In genomic region chr7:30551445-30552101, GRCm38 (mm10) we compare ENCODE assay signal across 8 mouse cellular contexts. TPM values are rescaled to one million over a fixed set of nuclear protein-coding genes. Genes with fewer than 3 reads are reported as not detected.
DNase-seq lines count a peak whose midpoint lies in the region; ATAC-seq and TF ChIP-seq lines count a peak whose summit lies in the region.

No protein-coding gene starts in this region.

- H3K27ac ChIP-seq in heart, adult 2 months, result peak overlapping the region; percentile 99
- peak overlapping the region; percentile 98 for H3K27ac ChIP-seq in embryonic facial prominence, embryonic 14.5 days (replicated peaks; ENCODE audit: low read depth, low read length)
- H3K27ac ChIP-seq in intestine, embryonic 16.5 days (ENCODE audit: low read length), result peak overlapping the region; percentile 96
- H3K27ac ChIP-seq in midbrain, embryonic 15.5 days, result peak overlapping the region; percentile 97

- no peak for DNase-seq in heart, adult 2 months
- no peak for DNase-seq in heart, postnatal 25 days (ENCODE audit: low spot score)
- DNase-seq in embryonic facial prominence, embryonic 14.5 days (ENCODE audit: low spot score), result peak; percentile 91
- DNase-seq in right cerebral cortex, postnatal 25 days, result no peak
- no peak for DNase-seq in frontal cortex, postnatal 25 days (ENCODE audit: low spot score in 2 of 2)

- peak; percentile 19; the same call in 1 of the 2 replicates for TF ChIP-seq EP300 in heart, adult 2 months (IDR thresholded peaks at IDR 0.05; ENCODE audit: insufficient read depth, low read depth, low read length)

- peak; percentile 67 for ATAC-seq in CD4-positive, CD25-positive, alpha-beta regulatory T cell, adult 4 months
- peak; percentile 74 for ATAC-seq in embryonic facial prominence, embryonic 14.5 days (ENCODE audit: low read depth)
- peak; percentile 68 for ATAC-seq in intestine, embryonic 16.5 days
- ATAC-seq in midbrain, embryonic 15.5 days (replicated peaks), result peak; percentile 81

- H3K4me3 ChIP-seq in heart, adult 2 months, result peak overlapping the region; percentile 60
- H3K4me3 ChIP-seq in embryonic facial prominence, embryonic 14.5 days (ENCODE audit: low read depth, low read length), result peak overlapping the region; percentile 65
- peak overlapping the region; percentile 77 for H3K4me3 ChIP-seq in intestine, embryonic 16.5 days (ENCODE audit: low read length)
- peak overlapping the region; percentile 71 for H3K4me3 ChIP-seq in midbrain, embryonic 15.5 days

- 2% methylated on average over 10 of the region's 10 CpGs for WGBS in heart, adult 2 months
- 3% methylated on average over 10 of the region's 10 CpGs for WGBS in embryonic facial prominence, embryonic 14.5 days
- WGBS in intestine, embryonic 16.5 days, result 3% methylated on average over 10 of the region's 10 CpGs
- WGBS in midbrain, embryonic 15.5 days, result 1% methylated on average over 10 of the region's 10 CpGs

- peak overlapping the region; percentile 78 for H3K9ac ChIP-seq in heart, adult 2 months (ENCODE audit: low read depth, low read length)
- H3K9ac ChIP-seq in embryonic facial prominence, embryonic 14.5 days (ENCODE audit: low read depth, low read length), result peak overlapping the region; percentile 76
- H3K9ac ChIP-seq in intestine, embryonic 16.5 days (ENCODE audit: low read depth, low read length), result peak overlapping the region; percentile 78
- peak overlapping the region; percentile 62 for H3K9ac ChIP-seq in midbrain, embryonic 15.5 days

- intact Hi-C loops in heart, adult 2 months (cut with DNase I), result loop anchor here (2.0 kb wide), 1 partner anchor 17 kb away; the partner anchor contains the start of gene Arhgap33
- intact Hi-C loops in heart, postnatal 25 days (cut with DNase I), result no loop called here

- H3K27me3 ChIP-seq in heart, adult 2 months (ENCODE audit: control insufficient read depth, insufficient read depth, low read length), result no peaks in the 10 kb centered on the region
- no peaks in the 10 kb centered on the region for H3K27me3 ChIP-seq in embryonic facial prominence, embryonic 14.5 days (replicated peaks; ENCODE audit: control insufficient read depth, insufficient read depth, low read length)
- H3K27me3 ChIP-seq in intestine, embryonic 16.5 days (replicated peaks; ENCODE audit: control insufficient read depth, insufficient read depth, low read length), result no peaks in the 10 kb centered on the region
- H3K27me3 ChIP-seq in midbrain, embryonic 15.5 days (replicated peaks), result no peaks in the 10 kb centered on the region

- TF ChIP-seq POLR2A in heart, adult 2 months (IDR thresholded peaks at IDR 0.05; ENCODE audit: insufficient read depth, low read depth, low read length), result no peak

- no peaks in the 10 kb centered on the region for H3K9me3 ChIP-seq in embryonic facial prominence, embryonic 14.5 days (ENCODE audit: control insufficient read depth, low read length)
- no peaks in the 10 kb centered on the region for H3K9me3 ChIP-seq in intestine, embryonic 16.5 days (ENCODE audit: control insufficient read depth, low read length)
- H3K9me3 ChIP-seq in midbrain, embryonic 15.5 days, result no peaks in the 10 kb centered on the region

- no peaks in the 10 kb centered on the region for H3K79me2 ChIP-seq in heart, adult 2 months (replicated peaks; ENCODE audit: control insufficient read depth, insufficient read depth, low read length)

- TF ChIP-seq CTCF in heart, adult 2 months (IDR thresholded peaks at IDR 0.05), result peak; percentile 77

- H3K4me2 ChIP-seq in embryonic facial prominence, embryonic 14.5 days (ENCODE audit: low read depth, low read length), result peak overlapping the region; percentile 95
- H3K4me2 ChIP-seq in intestine, embryonic 16.5 days (ENCODE audit: low read depth, low read length), result peak overlapping the region; percentile 45
- H3K4me2 ChIP-seq in midbrain, embryonic 15.5 days, result peak overlapping the region; percentile 90

- H3K4me1 ChIP-seq in heart, adult 2 months (ENCODE audit: control insufficient read depth, insufficient read depth, low read length), result no peaks in the 10 kb centered on the region; the same call in 1 of the 2 replicates
- peaks cover 11% of the 10 kb centered on the region for H3K4me1 ChIP-seq in embryonic facial prominence, embryonic 14.5 days (ENCODE audit: control insufficient read depth, insufficient read depth, low read length)
- H3K4me1 ChIP-seq in intestine, embryonic 16.5 days (ENCODE audit: control insufficient read depth, insufficient read depth, low read length), result peaks cover 9% of the 10 kb centered on the region
- H3K4me1 ChIP-seq in midbrain, embryonic 15.5 days, result peaks cover 15% of the 10 kb centered on the region

- H3K36me3 ChIP-seq in heart, adult 2 months (ENCODE audit: control insufficient read depth, insufficient read depth, low read length), result no peaks in the 10 kb centered on the region
- peaks cover 46% of the 10 kb centered on the region for H3K36me3 ChIP-seq in embryonic facial prominence, embryonic 14.5 days (ENCODE audit: control insufficient read depth, insufficient read depth, low read length)
- H3K36me3 ChIP-seq in intestine, embryonic 16.5 days (ENCODE audit: control insufficient read depth, insufficient read depth, low read length), result peaks cover 5% of the 10 kb centered on the region
- peaks cover 20% of the 10 kb centered on the region; the same call in 1 of the 2 replicates for H3K36me3 ChIP-seq in midbrain, embryonic 15.5 days (replicated peaks)

RNA-seq across cellular contexts. Expression of gene Hspb6, which starts 0.4 kb away (rescaled TPM):
- 100 to 1,000 TPM; 718 to 804 TPM for total RNA-seq in heart, adult 2 months (2021)
- polyA plus RNA-seq in heart, adult 2 months (2012; rRNA removed), result 1,866 and 1,945 TPM in 2 replicates
- total RNA-seq in heart, postnatal 25 days (2021), result 100 to 1,000 TPM; 720 to 731 TPM
- 1 to 10 TPM; 1.0 to 3.1 TPM for polyA plus RNA-seq in CD4-positive, CD25-positive, alpha-beta regulatory T cell, adult 4 months (2017; shearing (Covaris generic))
- 16.8 and 20.4 TPM in 2 replicates for polyA plus RNA-seq in embryonic facial prominence, embryonic 14.5 days (2014; fragmentation: Nextera tagmentation; extraction: Ambion mirVana)
- polyA plus RNA-seq in intestine, embryonic 16.5 days (2015; fragmentation: Nextera tagmentation; extraction: Ambion mirVana), result 48.4 and 53.8 TPM in 2 replicates
- polyA plus RNA-seq in midbrain, embryonic 15.5 days (2015; fragmentation: Nextera tagmentation; extraction: Ambion mirVana), result 7.8 and 9.9 TPM in 2 replicates

RNA-seq across cellular contexts. Expression of gene Proser3, which starts 0.5 kb away (rescaled TPM):
- 1 to 10 TPM; 2.5 to 6.3 TPM for total RNA-seq in heart, adult 2 months (2021)
- polyA plus RNA-seq in heart, adult 2 months (2012; rRNA removed), result 5.6 and 5.8 TPM in 2 replicates
- 1 to 10 TPM; 4.5 to 4.7 TPM for total RNA-seq in heart, postnatal 25 days (2021)
- 1 to 10 TPM; 5.2 to 6.2 TPM for polyA plus RNA-seq in CD4-positive, CD25-positive, alpha-beta regulatory T cell, adult 4 months (2017; shearing (Covaris generic))
- 8.1 and 9.9 TPM in 2 replicates for polyA plus RNA-seq in embryonic facial prominence, embryonic 14.5 days (2014; fragmentation: Nextera tagmentation; extraction: Ambion mirVana)
- 6.3 and 7.6 TPM in 2 replicates for polyA plus RNA-seq in intestine, embryonic 16.5 days (2015; fragmentation: Nextera tagmentation; extraction: Ambion mirVana)
- polyA plus RNA-seq in midbrain, embryonic 15.5 days (2015; fragmentation: Nextera tagmentation; extraction: Ambion mirVana), result 7.7 and 9.4 TPM in 2 replicates

RNA-seq across cellular contexts. Expression of gene Lin37, which starts 8.1 kb away (rescaled TPM):
- total RNA-seq in heart, adult 2 months (2021), result 10 to 100 TPM; 13.7 to 16.0 TPM
- 16.2 and 20.0 TPM in 2 replicates for polyA plus RNA-seq in heart, adult 2 months (2012; rRNA removed)
- total RNA-seq in heart, postnatal 25 days (2021), result 10 to 100 TPM; 15.1 to 15.5 TPM
- polyA plus RNA-seq in CD4-positive, CD25-positive, alpha-beta regulatory T cell, adult 4 months (2017; shearing (Covaris generic)), result 100 to 1,000 TPM; 101 to 104 TPM
- polyA plus RNA-seq in embryonic facial prominence, embryonic 14.5 days (2014; fragmentation: Nextera tagmentation; extraction: Ambion mirVana), result 45.7 and 50.5 TPM in 2 replicates
- polyA plus RNA-seq in intestine, embryonic 16.5 days (2015; fragmentation: Nextera tagmentation; extraction: Ambion mirVana), result 44.5 and 50.0 TPM in 2 replicates
- 53.6 and 63.8 TPM in 2 replicates for polyA plus RNA-seq in midbrain, embryonic 15.5 days (2015; fragmentation: Nextera tagmentation; extraction: Ambion mirVana)

RNA-seq across cellular contexts. Expression of gene U2af1l4, which starts 11.5 kb away (rescaled TPM):
- total RNA-seq in heart, adult 2 months (2021), result 10 to 100 TPM; 56.0 to 67.9 TPM
- polyA plus RNA-seq in heart, adult 2 months (2012; rRNA removed), result 61.3 and 71.4 TPM in 2 replicates
- 10 to 100 TPM; 63.7 to 66.4 TPM for total RNA-seq in heart, postnatal 25 days (2021)
- polyA plus RNA-seq in CD4-positive, CD25-positive, alpha-beta regulatory T cell, adult 4 months (2017; shearing (Covaris generic)), result 10 to 100 TPM; 46.5 to 62.1 TPM
- polyA plus RNA-seq in embryonic facial prominence, embryonic 14.5 days (2014; fragmentation: Nextera tagmentation; extraction: Ambion mirVana), result 85.4 and 88.0 TPM in 2 replicates
- polyA plus RNA-seq in intestine, embryonic 16.5 days (2015; fragmentation: Nextera tagmentation; extraction: Ambion mirVana), result 71.2 and 73.8 TPM in 2 replicates
- polyA plus RNA-seq in midbrain, embryonic 15.5 days (2015; fragmentation: Nextera tagmentation; extraction: Ambion mirVana), result 87.2 and 90.7 TPM in 2 replicates

RNA-seq across cellular contexts. Expression of gene Gm49396, which starts 11.6 kb away (rescaled TPM):
- 1 to 10 TPM; 1.1 to 1.9 TPM for total RNA-seq in heart, adult 2 months (2021)
- polyA plus RNA-seq in heart, adult 2 months (2012; rRNA removed), result 1.6 and 3.1 TPM in 2 replicates
- total RNA-seq in heart, postnatal 25 days (2021), result 1 to 10 TPM; 1.4 to 1.9 TPM
- 100 to 1,000 TPM in 1 of 2 experiments, 10 to 100 TPM in 1; 85.4 to 105 TPM for polyA plus RNA-seq in CD4-positive, CD25-positive, alpha-beta regulatory T cell, adult 4 months (2017; shearing (Covaris generic))
- 4.7 and 5.1 TPM in 2 replicates for polyA plus RNA-seq in embryonic facial prominence, embryonic 14.5 days (2014; fragmentation: Nextera tagmentation; extraction: Ambion mirVana)
- 9.2 and 9.3 TPM in 2 replicates for polyA plus RNA-seq in intestine, embryonic 16.5 days (2015; fragmentation: Nextera tagmentation; extraction: Ambion mirVana)
- polyA plus RNA-seq in midbrain, embryonic 15.5 days (2015; fragmentation: Nextera tagmentation; extraction: Ambion mirVana), result 18.5 and 20.7 TPM in 2 replicates

Comparison
In these comparisons a context has a peak if more than half of its experiments do, and no peak if none do; other contexts are left out.
1. H3K4me2 ChIP-seq: peak in every context shown above with its lines; median percentile 95 in embryonic facial prominence, embryonic 14.5 days; 90 in midbrain, embryonic 15.5 days; 45 in intestine, embryonic 16.5 days.
2. RNA of gene Hspb6, which starts 0.4 kb away (polyA plus RNA-seq): 1,866 to 1,945 TPM in heart, adult 2 months; 48.4 to 53.8 TPM in intestine, embryonic 16.5 days, 16.8 to 20.4 TPM in embryonic facial prominence, embryonic 14.5 days, 7.8 to 9.9 TPM in midbrain, embryonic 15.5 days and 1.0 to 3.1 TPM in CD4-positive, CD25-positive, alpha-beta regulatory T cell, adult 4 months; every median in the first group is over 10 times any median in the second.
3. Peak in every context shown above with its lines, with median percentiles within 50 percentile points of each other: H3K27ac ChIP-seq, H3K4me3 ChIP-seq, H3K9ac ChIP-seq and ATAC-seq.